Mouse (Mus musculus): Measurements from ENCODE around the gene Dnajc12. TPM values are rescaled to one million over a fixed set of nuclear protein-coding genes. Genes with fewer than 3 reads are reported as not detected.
A peak's percentile ranks its signal among the peaks of the same experiment; 100 is the strongest.
"Not testable (repeated sequence)": the region's sequence is repeated elsewhere in the genome, so short reads cannot be mapped to it uniquely, and the experiment has no call there.

Gene Dnajc12
- polyA plus RNA-seq, 1 experiment from 2014 or later, result 9.0 TPM

- Histone ChIP-seq H3K27ac (replicated peaks) (no peak overlapping the region), H3K36me3 (no peaks in the 10 kb centered on the region), H3K9me3 (no peaks in the 10 kb centered on the region), H3K4me2 (replicated peaks) (no peak overlapping the region), H3K27me3 (no peaks in the 10 kb centered on the region), H3K4me1 (no peaks in the 10 kb centered on the region), H3K9ac (replicated peaks) (no peak overlapping the region), H3K4me3 (no peak overlapping the region)
- no peak for ATAC-seq (replicated peaks)
- WGBS, result 76% methylated on average over 7 of the region's 7 CpGs
Observed at GRCm38 (mm10) chr10:63439694-63440228, 57.5 kb downstream of the Dnajc12 start.

GRCm38 (mm10) chr10:63444602-63445387, 62.6 kb downstream of the Dnajc12 start:
- 91% methylated on average over 13 of the region's 13 CpGs for WGBS
- not testable (repeated sequence) for ATAC-seq (replicated peaks); H3K4me3 ChIP-seq; H3K9ac ChIP-seq (replicated peaks); H3K9me3 ChIP-seq; H3K4me2 ChIP-seq (replicated peaks); H3K27me3 ChIP-seq; H3K27ac ChIP-seq (replicated peaks); H3K4me1 ChIP-seq; H3K36me3 ChIP-seq

GRCm38 (mm10) chr10:63453926-63454325, 71.7 kb downstream of the Dnajc12 start:
- Histone ChIP-seq H3K9ac (replicated peaks) (no peak overlapping the region), H3K4me3 (no peak overlapping the region), H3K4me1 (peaks cover 6% of the 10 kb centered on the region; the same call in 1 of the 2 replicates), H3K9me3 (no peaks in the 10 kb centered on the region), H3K27me3 (no peaks in the 10 kb centered on the region), H3K4me2 (replicated peaks) (no peak overlapping the region), H3K36me3 (no peaks in the 10 kb centered on the region), H3K27ac (replicated peaks) (no peak overlapping the region)
- WGBS, result 92% methylated on average over 4 of the region's 4 CpGs
- ATAC-seq (replicated peaks), result no peak

- no peaks in the 10 kb centered on the region for H3K27me3 ChIP-seq
- no peak overlapping the region for H3K4me3 ChIP-seq
- H3K4me1 ChIP-seq, result peaks cover 6% of the 10 kb centered on the region; the same call in 1 of the 2 replicates
- H3K36me3 ChIP-seq, result no peaks in the 10 kb centered on the region
- no peaks in the 10 kb centered on the region for H3K9me3 ChIP-seq
- no peak overlapping the region for H3K27ac ChIP-seq (replicated peaks)
- peak; percentile 67 for ATAC-seq (replicated peaks)
- WGBS, result 18% methylated on average over 8 of the region's 8 CpGs
- H3K4me2 ChIP-seq (replicated peaks), result no peak overlapping the region
- H3K9ac ChIP-seq (replicated peaks), result no peak overlapping the region
Observed at GRCm38 (mm10) chr10:63455110-63455878, 73.1 kb downstream of the Dnajc12 start.

GRCm38 (mm10) chr10:63457292-63458128, 75.3 kb downstream of the Dnajc12 start:
- Histone ChIP-seq H3K36me3 (no peaks in the 10 kb centered on the region), H3K27ac (replicated peaks) (no peak overlapping the region), H3K4me1 (peaks cover 6% of the 10 kb centered on the region; the same call in 1 of the 2 replicates), H3K9me3 (no peaks in the 10 kb centered on the region), H3K4me3 (no peak overlapping the region), H3K9ac (replicated peaks) (no peak overlapping the region), H3K4me2 (replicated peaks) (no peak overlapping the region), H3K27me3 (no peaks in the 10 kb centered on the region)
- WGBS, result 86% methylated on average over 17 of the region's 17 CpGs
- no peak for ATAC-seq (replicated peaks)

Other genes starting within 250 kb of the Dnajc12 start
- 0.15 and 0.17 TPM in 2 replicates for gene Mypn, start 178.5 kb upstream of the Dnajc12 start, polyA plus RNA-seq (2015; fragmentation: Nextera tagmentation; extraction: Ambion mirVana)
- gene Herc4, start 138.6 kb upstream of the Dnajc12 start, polyA plus RNA-seq (2015; fragmentation: Nextera tagmentation; extraction: Ambion mirVana), result 32.8 and 35.4 TPM in 2 replicates
- gene Sirt1, start 739 bp upstream of the Dnajc12 start, polyA plus RNA-seq (2015; fragmentation: Nextera tagmentation; extraction: Ambion mirVana), result 4.7 and 5.2 TPM in 2 replicates
- not detected in 2 replicates for gene Gm7075, start 39.3 kb downstream of the Dnajc12 start, polyA plus RNA-seq (2015; fragmentation: Nextera tagmentation; extraction: Ambion mirVana)
- gene Ctnna3, start 47.7 kb downstream of the Dnajc12 start, polyA plus RNA-seq (2015; fragmentation: Nextera tagmentation; extraction: Ambion mirVana), result 0.65 and 1.1 TPM in 2 replicates

All from forebrain, embryonic 15.5 days (tissue).